Mouse (Mus musculus): ENCODE measurements around the gene Phf20.
"Not testable (repeated sequence)": the region's sequence is repeated elsewhere in the genome, so short reads cannot be mapped to it uniquely, and the experiment has no call there.

Gene Phf20

DNA sequence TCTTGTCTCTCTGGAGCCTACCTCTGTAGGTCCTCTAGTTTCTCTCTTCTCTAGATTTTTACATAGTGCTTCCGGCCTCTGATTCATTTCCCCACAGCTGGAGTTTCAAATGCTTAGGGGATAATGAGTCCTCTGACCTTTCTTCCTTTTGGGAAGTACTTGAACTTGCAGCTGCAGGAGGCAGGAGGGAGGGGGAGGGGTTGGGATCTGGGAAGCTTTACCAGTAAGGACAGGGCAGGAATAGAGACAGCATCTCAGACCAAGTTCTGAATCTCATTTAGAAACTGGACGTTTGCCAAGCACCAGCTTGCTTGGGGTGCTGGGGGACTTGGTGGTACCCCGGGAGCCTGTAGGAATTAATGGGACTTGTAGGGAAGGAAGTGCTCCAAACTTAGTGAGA is 3.7 kb downstream of the Phf20 start:
- no peak for DNase-seq (ENCODE audit: low spot score in 2 of 2)

DNA sequence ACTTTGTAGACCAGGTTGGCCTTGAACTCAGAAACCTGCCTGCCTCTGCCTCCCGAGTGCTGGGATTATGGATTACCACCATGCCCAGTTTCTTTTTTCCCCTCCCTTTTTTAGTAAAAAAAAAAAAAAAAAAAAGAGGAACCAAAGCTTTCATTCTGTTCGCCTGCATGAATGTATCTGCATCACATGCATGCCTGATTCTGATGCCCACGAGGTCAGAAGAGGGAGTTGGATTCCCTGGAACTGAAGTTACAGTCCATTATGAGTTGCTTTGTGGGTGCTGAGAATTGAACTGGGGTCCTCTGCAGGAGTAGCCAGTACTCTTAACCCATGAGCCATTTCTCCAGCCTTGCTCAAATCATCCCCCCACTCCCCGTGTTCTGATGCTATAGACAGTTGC is 5.2 kb downstream of the Phf20 start:
- no peak for DNase-seq (ENCODE audit: low spot score in 2 of 2)

- no peak for DNase-seq (ENCODE audit: low spot score in 2 of 2)
Observed at GRCm38 (mm10) chr2:156202848-156203437, 6.7 kb downstream of the Phf20 start.

- no peak for DNase-seq (ENCODE audit: low spot score in 2 of 2)
Observed at GRCm38 (mm10) chr2:156203917-156204316, 7.7 kb downstream of the Phf20 start.

DNA sequence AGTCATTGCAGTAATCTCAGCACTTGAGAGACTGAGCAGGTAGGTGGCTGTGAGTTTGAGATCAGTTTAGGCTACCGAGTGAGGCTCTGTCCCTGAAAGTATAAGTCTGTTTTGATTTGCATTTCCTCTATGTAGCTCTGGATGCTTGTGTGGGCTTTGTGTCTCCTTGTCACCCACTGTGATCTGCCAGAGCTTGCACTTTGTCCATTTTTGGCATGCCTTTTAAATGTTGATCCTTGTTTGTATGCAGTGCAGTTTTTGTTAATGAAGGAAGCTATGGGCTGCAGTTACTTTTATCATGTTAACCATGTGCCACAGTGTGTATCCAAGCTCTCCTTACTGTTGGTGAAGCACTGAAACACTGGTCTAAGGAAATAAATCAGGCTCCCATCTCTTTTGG is 21.5 kb downstream of the Phf20 start:
- no peak for DNase-seq (ENCODE audit: low spot score in 2 of 2)

GRCm38 (mm10) chr2:156222100-156222499 is 25.8 kb downstream of the Phf20 start:
- DNase-seq (ENCODE audit: low spot score in 2 of 2), result no peak

DNA sequence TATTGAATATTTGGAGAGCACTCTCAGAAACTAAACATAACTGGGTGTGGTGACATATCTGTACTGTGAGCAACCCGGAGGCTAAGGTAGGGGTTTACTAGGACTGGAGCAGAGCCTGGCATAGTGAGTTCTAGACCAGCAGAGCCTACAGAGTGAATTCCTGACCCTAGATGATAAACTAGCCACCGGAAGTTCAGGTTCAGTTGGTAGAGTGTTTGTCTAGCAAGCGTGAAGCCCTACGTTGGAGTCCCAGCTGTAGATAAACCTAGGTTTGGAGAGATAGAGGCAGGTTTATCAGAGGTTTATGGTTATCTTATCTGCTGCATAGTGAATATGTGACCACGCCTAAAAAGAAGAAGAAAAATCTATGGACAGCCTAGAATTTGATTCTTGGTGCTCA is 27.8 kb downstream of the Phf20 start:
- DNase-seq (ENCODE audit: low spot score in 2 of 2), result no peak

GRCm38 (mm10) chr2:156227689-156228088 is 31.4 kb downstream of the Phf20 start:
- no peak for DNase-seq (ENCODE audit: low spot score in 2 of 2)

GRCm38 (mm10) chr2:156229171-156229570 is 32.9 kb downstream of the Phf20 start:
- DNase-seq (ENCODE audit: low spot score in 2 of 2), result no peak

DNA sequence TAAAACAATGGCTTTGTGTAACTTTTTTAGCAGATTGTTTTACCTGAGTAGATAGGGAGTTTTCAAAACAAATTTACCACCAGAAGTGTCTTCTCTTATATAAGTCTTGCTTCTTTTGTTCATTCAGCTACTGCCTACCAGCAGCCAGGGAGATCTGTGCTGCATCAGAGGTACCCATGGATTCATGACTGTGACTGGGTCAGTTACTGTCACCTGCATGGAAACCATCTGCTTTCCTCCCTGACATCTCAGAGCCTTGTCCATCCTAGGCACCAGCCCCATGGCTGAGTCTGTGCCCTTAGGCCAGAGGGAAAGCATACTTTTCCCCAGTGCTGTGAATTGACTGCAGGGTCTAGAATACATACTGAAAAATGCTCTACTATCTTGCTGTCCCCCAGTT is 35.1 kb downstream of the Phf20 start:
- no peak for DNase-seq (ENCODE audit: low spot score in 2 of 2)

GRCm38 (mm10) chr2:156233275-156233948 is 37.1 kb downstream of the Phf20 start:
- DNase-seq (ENCODE audit: low spot score in 2 of 2), result no peak

DNA sequence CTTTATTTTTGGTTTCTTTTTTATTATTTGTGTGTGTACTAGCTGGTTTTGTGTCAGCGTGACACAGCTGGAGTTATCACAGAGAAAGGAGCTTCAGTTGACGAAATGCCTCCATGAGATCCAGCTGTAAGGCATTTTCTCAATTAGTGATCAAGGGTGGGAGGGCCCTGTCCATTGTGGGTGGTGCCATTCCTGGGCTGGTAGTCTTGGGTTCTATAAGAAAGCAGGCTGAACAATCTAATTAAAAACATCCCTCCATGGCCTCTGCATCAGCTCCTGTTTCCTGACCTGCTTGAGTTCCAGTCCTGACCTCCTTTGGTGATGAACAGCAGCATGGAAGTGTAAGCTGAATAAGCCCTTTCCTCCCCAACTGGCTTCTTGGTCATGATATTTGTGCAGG is 37.8 kb downstream of the Phf20 start:
- not testable (repeated sequence) for DNase-seq (ENCODE audit: low spot score in 2 of 2)

- DNase-seq (ENCODE audit: low spot score in 2 of 2), result no peak
Observed at GRCm38 (mm10) chr2:156235847-156236246, 39.6 kb downstream of the Phf20 start.

GRCm38 (mm10) chr2:156241662-156242061 is 45.4 kb downstream of the Phf20 start:
- DNase-seq (ENCODE audit: low spot score in 2 of 2), result no peak

DNA sequence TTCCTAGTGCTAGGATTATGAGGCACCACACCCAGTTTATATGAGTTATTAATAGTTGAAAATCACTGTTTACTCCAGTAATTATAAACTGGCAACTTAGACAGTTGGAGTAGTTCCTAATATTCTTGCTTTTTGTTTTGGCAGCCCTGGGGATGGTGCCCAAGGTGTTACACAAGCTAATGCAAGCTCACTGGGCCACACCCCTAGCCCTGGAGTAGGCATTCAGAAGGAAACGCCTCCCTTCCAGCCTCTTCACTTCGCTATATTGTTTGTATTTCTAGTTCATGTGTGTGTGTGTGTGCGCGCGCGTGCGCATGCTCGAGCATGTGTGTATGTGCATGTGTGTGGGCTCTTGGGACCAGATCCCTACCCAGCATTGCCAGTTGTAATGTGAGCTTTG is 46.7 kb downstream of the Phf20 start:
- no peak for DNase-seq (ENCODE audit: low spot score in 2 of 2)

GRCm38 (mm10) chr2:156247599-156247998 is 51.3 kb downstream of the Phf20 start:
- no peak for DNase-seq (ENCODE audit: low spot score in 2 of 2)

DNA sequence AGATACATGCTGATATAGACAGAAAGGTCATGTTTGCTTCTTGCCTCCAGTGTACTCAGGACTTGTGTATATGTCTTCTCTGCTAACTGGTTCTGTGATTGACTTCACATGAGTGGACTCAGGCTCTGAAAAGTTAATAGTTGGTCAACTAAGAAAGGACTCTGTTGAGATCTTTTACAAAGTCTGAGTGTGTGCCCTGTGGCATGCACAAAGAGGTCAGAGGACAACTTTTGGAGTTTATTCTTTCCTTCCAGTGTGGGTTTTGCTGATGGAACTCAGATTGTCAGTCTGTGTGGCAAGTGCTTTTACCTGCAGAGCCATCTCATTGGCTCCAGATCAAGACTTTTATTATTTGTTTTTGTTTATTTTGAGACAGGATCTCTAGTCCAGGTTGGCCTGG is 54.5 kb downstream of the Phf20 start:
- DNase-seq (ENCODE audit: low spot score in 2 of 2), result no peak

DNA sequence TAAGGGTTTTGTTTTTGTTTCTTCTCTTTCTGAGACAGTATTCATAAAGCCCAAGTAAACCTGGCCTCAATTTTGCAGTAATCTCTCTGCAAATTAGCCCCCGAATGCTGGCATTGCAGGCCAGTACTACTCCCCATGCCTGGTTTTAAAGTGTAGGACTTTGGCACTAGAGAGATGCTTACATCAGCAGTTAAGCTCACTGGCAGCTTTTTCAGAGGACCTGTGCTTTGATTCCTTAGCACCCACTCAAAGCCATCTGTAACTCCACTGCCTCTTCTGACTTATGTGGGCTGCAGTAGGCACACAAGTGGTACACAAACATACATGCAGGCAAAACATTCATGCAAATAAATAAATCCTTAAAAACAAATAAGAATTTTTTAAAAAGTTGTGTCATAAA is 55.0 kb downstream of the Phf20 start:
- no peak for DNase-seq (ENCODE audit: low spot score in 2 of 2)

GRCm38 (mm10) chr2:156257051-156257450 is 60.8 kb downstream of the Phf20 start:
- DNase-seq (ENCODE audit: low spot score in 2 of 2), result no peak

- no peak for DNase-seq (ENCODE audit: low spot score in 2 of 2)
Observed at GRCm38 (mm10) chr2:156257922-156258761, 61.9 kb downstream of the Phf20 start.

DNA sequence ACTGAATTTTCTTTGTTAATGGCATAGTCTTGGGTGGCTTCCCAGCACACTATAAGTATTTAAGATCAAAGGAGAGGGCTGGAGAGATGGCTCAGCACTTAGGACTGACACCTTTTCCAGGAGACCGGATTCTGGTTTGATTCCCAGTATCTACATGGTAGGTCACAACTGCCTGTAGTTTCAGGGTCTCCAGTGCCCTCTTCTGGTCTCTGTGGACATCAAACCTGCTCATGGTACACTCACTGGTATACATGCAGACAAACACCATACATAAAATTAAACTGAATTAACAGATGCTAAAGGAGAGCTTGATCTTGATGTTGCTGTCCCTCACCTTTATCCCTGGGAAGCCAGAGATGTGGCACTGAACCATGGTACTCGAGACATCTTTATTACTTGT is 64.7 kb downstream of the Phf20 start:
- no peak for DNase-seq (ENCODE audit: low spot score in 2 of 2)

DNA sequence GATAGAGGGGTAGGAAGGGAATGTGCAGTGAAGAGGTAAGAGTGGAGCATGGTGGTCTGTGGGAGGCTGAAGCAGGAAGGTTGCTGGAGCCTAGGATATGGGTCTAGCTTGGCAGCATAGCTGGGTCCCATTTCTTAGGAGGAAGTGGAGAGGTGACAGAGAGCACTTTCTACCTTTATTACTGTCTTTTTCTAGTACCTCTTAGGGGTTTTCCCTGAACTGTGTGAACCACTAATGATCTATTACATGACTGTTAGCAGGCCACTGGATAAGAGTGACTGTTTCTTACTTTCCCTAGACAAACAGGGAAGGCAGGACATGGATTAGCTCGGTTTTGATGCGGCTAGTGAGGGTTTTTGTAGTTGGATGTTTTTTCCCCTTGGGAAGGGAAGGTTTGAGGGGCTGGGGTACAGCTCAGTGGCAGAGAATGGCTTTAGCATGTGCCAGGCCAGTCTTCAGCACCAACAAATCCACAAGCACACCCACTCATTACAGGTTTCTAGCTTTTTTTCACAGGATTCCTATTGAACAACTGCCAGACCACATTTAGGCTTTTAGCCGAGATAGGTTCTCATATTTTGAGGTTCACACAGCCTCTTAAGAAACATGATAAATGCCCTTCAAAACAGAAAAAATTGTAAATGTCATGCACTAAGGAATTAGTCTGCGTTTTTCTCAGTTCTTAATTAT is 67.1 kb downstream of the Phf20 start:
- no peak for DNase-seq (ENCODE audit: low spot score in 2 of 2)
